Mouse (Mus musculus): ENCODE measurements around the gene Gm3033.
"Not testable (repeated sequence)": the region's sequence is repeated elsewhere in the genome, so short reads cannot be mapped to it uniquely, and the experiment has no call there.

The Gm3033 gene

DNA sequence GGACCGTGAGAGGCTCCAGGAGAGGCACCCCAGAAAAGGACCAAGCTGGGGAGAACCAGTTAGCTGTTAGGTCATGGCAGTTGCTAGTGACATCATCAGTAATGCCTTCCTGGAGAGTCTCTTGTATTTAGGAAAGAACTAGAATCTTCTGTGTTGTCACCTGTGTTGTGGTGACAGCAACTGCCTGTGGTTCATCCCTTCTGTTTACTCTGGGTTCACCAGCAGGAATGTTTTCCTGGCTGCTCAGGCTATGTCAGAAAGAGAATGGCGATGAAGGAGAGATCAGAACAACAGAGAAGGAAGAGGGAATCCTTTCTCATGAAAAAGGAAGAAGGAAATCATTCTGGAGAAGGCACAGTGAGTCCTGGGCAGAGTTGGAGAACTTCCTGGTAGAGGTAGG is at the start of gene Gm3033:
Gm3033 (plus strand) TSS at position 301 of the 400 bp plus-strand sequence.
- not testable (repeated sequence) for DNase-seq (ENCODE audit: low read depth, low spot score)

DNA sequence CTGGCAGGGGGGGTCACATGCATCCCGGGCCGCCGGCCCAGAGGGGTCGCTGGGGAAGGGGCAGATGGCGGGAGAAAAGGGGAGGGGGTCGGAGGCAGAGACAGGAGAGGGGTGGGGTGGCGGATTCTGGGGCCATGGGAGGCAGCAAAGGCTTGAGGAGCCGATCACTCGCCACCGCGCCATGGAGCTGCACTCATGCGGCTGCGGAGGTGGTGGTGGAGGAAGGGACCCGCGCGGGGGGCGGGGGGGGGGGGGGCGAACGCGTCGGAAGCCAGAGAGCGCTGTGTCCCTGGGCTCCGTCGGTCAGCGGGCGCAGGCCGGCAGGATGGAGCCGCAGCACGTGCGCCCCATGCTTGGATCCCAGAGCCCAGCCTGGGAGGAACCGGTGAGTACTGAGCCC is 36.3 kb upstream of the Gm3033 start, which contains the start of gene Gm3002:
Gm3002 (plus strand) TSS at position 301 of the 400 bp plus-strand sequence.
- DNase-seq (ENCODE audit: low read depth, low spot score): not testable (repeated sequence)

DNA sequence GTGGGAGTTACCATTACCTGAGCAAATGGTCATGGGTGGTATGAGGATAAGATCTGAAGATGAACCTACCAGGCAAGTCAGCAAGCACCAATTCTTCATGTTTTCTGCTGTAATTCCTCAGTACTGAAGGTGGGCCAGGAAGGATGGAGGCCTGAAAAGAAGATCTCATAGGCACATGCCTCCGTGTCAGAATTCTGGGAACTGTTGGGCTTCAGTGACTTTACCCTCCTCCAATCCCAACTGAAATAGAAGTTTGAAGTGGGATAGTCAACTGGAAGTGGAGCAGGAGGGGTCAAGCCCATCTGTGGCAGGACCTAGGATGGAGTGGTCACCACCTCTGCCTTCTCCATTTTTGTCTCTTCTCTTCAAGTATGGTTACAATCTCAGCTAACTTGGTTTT is 37.8 kb downstream of the Gm3033 start, which contains the start of gene Gm2916:
Gm2916 (plus strand) TSS at position 301 of the 400 bp plus-strand sequence.
- DNase-seq (ENCODE audit: low read depth, low spot score): not testable (repeated sequence)

Data from 3T3-L1 (cell line).